Mouse (Mus musculus) kidney, postnatal 36 days (tissue): Measurements from ENCODE around the gene Cdc14a.

Experiments
- DNase-seq, 2 experiments: peaks; one replicate each; pipeline ENCODE4 v3.0.0; 2021 to 2022; ENCODE audit warnings: mixed read lengths in 2 of 2

Cdc14a gene

GRCm38 (mm10) chr3:116412954-116413724, 10.7 kb downstream of the Cdc14a start:
- no peak for DNase-seq

GRCm38 (mm10) chr3:116410051-116410450, 13.8 kb downstream of the Cdc14a start:
- no peak for DNase-seq

GRCm38 (mm10) chr3:116409486-116409885, 14.3 kb downstream of the Cdc14a start:
- DNase-seq, result no peak

- no peak for DNase-seq
Measured at GRCm38 (mm10) chr3:116408856-116409255, 15.0 kb downstream of the Cdc14a start.

- DNase-seq, result no peak
Measured at GRCm38 (mm10) chr3:116405516-116405915, 18.3 kb downstream of the Cdc14a start.

GRCm38 (mm10) chr3:116401436-116401835, 22.4 kb downstream of the Cdc14a start:
- no peak for DNase-seq

- no peak for DNase-seq
Measured at GRCm38 (mm10) chr3:116399349-116400090, 24.3 kb downstream of the Cdc14a start.

- no peak for DNase-seq
Measured at GRCm38 (mm10) chr3:116398543-116398942, 25.3 kb downstream of the Cdc14a start.

- no peak for DNase-seq
Measured at GRCm38 (mm10) chr3:116397976-116398375, 25.9 kb downstream of the Cdc14a start.

GRCm38 (mm10) chr3:116397341-116397740, 26.5 kb downstream of the Cdc14a start:
- no peak for DNase-seq

GRCm38 (mm10) chr3:116396571-116396970, 27.3 kb downstream of the Cdc14a start:
- DNase-seq, result no peak

- DNase-seq, result no peak
Measured at GRCm38 (mm10) chr3:116394885-116395390, 28.9 kb downstream of the Cdc14a start.

- peak in 1 of 2 experiments; percentile 41 for DNase-seq
Measured at GRCm38 (mm10) chr3:116391399-116391798, 32.4 kb downstream of the Cdc14a start.

- DNase-seq, result no peak
Measured at GRCm38 (mm10) chr3:116389500-116390470, 34.0 kb downstream of the Cdc14a start.

- DNase-seq, result peak; percentile 45
Measured at GRCm38 (mm10) chr3:116388808-116389207, 35.0 kb downstream of the Cdc14a start.

- DNase-seq, result no peak
Measured at GRCm38 (mm10) chr3:116386886-116387285, 36.9 kb downstream of the Cdc14a start.

- DNase-seq, result no peak
Measured at GRCm38 (mm10) chr3:116386342-116386741, 37.5 kb downstream of the Cdc14a start.

- peak; percentile 78 to 80 for DNase-seq
Measured at GRCm38 (mm10) chr3:116384319-116384718, 39.5 kb downstream of the Cdc14a start.

GRCm38 (mm10) chr3:116380319-116380718, 43.5 kb downstream of the Cdc14a start:
- DNase-seq, result peak; percentile 53 to 59

GRCm38 (mm10) chr3:116375442-116375841, 48.4 kb downstream of the Cdc14a start:
- no peak for DNase-seq

- DNase-seq, result peak in 1 of 2 experiments; percentile 23
Measured at GRCm38 (mm10) chr3:116374486-116374885, 49.3 kb downstream of the Cdc14a start.

GRCm38 (mm10) chr3:116373196-116373595, 50.6 kb downstream of the Cdc14a start:
- no peak for DNase-seq
